Mouse (Mus musculus): ENCODE data around the gene Gm26897. TPM values are rescaled to one million over a fixed set of nuclear protein-coding genes. Genes with fewer than 3 reads are reported as not detected.

Gene Gm26897
- polyA plus RNA-seq, 1 experiment from 2014 or later = not detected

DNA sequence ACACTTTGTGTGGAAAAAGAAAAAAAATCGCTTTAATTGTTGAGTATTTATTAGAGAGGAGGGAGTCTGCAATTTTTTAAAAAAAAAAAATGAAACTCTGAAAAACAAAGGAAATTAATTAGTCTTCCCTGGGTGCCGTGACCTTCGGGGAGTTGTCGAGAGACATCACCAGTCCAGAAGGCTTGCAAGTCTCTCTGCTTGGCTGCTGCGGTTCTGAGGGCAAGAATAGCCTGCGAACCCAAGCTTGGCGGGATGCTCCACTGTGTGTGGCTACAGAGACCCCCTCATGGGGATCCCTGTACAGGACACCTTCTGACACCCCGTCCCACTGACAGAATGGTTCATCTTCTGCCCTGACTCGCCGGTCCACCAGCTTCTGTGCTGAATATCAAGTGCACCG lies 7.6 kb downstream of the Gm26897 start:
- 17% methylated on average over 11 of the region's 11 CpGs for WGBS
- no peak for ATAC-seq (replicated peaks; ENCODE audit: low FRiP score, low read depth)

DNA sequence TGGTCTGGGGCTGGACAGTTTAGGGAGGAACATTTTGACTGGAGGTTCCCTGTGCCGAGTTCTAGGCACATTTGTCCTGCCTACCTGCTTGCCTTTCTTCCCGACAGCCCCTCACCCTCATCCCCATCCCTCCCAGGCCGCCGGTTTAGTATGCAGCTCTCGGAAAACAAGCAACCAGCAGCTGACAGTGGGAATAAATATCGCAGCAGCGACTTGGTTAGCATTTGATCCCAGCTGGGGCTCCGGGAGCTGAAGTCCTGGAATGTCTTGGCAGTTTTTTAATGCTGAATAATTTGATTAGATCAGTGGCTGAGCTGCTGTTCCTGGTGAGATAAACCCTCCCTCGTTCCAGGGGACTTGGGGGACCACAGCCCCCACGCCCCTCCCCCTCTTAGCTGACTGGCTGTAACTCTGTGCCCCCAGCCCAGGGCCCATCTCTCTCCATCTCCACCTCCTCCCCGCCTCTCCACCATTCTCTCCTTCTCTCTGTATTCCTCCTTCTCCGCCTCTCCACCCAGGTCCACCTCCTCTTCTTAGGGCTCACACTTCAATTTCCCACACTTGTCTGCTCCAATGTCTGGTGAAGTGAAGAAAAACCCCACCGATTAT lies 8.7 kb downstream of the Gm26897 start:
- Histone ChIP-seq H3K4me1 (replicated peaks; ENCODE audit: insufficient read depth, low read length) (no peaks in the 10 kb centered on the region), H3K4me3 (replicated peaks; ENCODE audit: low read depth, low read length) (no peak overlapping the region), H3K9ac (ENCODE audit: low read depth, low read length) (no peak overlapping the region), H3K36me3 (ENCODE audit: insufficient read depth, low read length) (no peaks in the 10 kb centered on the region), H3K9me3 (replicated peaks; ENCODE audit: low read length) (no peaks in the 10 kb centered on the region), H3K27ac (no peak overlapping the region), H3K27me3 (ENCODE audit: insufficient read depth, low read length) (peaks cover 13% of the 10 kb centered on the region; the same call in 1 of the 2 replicates), H3K4me2 (ENCODE audit: low read length) (no peak overlapping the region)
- ATAC-seq (replicated peaks; ENCODE audit: low FRiP score, low read depth) (no peak), DNase-seq (ENCODE audit: low spot score) (peak; percentile 69)
- no peak for TF ChIP-seq CTCF (IDR thresholded peaks at IDR 0.05; ENCODE audit: low read depth)
- 17% methylated on average over 13 of the region's 13 CpGs for WGBS

More for the DNA sequence above, 7.6 kb downstream of the Gm26897 start:
- Histone ChIP-seq H3K4me1 (replicated peaks; ENCODE audit: insufficient read depth, low read length) (no peaks in the 10 kb centered on the region), H3K36me3 (ENCODE audit: insufficient read depth, low read length) (no peaks in the 10 kb centered on the region), H3K9ac (ENCODE audit: low read depth, low read length) (no peak overlapping the region), H3K9me3 (replicated peaks; ENCODE audit: low read length) (no peaks in the 10 kb centered on the region), H3K27me3 (ENCODE audit: insufficient read depth, low read length) (peaks cover 13% of the 10 kb centered on the region; the same call in 1 of the 2 replicates), H3K27ac (no peak overlapping the region), H3K4me3 (replicated peaks; ENCODE audit: low read depth, low read length) (no peak overlapping the region), H3K4me2 (ENCODE audit: low read length) (no peak overlapping the region)
- DNase-seq (ENCODE audit: low spot score) = no peak
- no peak for TF ChIP-seq CTCF (IDR thresholded peaks at IDR 0.05; ENCODE audit: low read depth)

DNA sequence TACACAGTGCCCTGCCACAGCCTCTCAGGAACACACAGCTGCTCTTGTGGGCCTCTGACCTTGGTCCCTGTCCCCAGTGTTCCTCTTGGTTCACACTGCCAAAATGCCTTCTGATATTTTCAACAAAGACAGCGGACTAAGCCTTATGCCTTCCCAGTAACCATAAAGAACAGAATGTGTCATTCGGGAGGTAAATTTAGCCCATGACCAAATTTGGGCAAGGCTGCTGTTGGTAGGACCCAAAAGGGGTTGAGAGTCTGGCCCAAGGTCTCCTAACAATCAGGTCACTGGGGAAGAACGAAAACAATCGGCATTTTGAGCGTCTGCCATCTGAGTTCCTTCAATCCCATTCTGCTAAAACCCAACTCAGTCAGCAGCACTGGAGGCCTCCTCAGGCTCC lies 15.9 kb downstream of the Gm26897 start:
- H3K4me2 ChIP-seq (ENCODE audit: low read length) = no peak overlapping the region
- no peak for TF ChIP-seq CTCF (IDR thresholded peaks at IDR 0.05; ENCODE audit: low read depth)
- DNase-seq (ENCODE audit: low spot score) (no peak), ATAC-seq (replicated peaks; ENCODE audit: low FRiP score, low read depth) (no peak)
- H3K9ac ChIP-seq (ENCODE audit: low read depth, low read length) = no peak overlapping the region
- no peak overlapping the region for H3K4me3 ChIP-seq (replicated peaks; ENCODE audit: low read depth, low read length)
- 0 out of 2 replicates have a peak, but pooled peaks cover 3% of the 10 kb centered on the region for H3K4me1 ChIP-seq (replicated peaks; ENCODE audit: insufficient read depth, low read length)
- no peaks in the 10 kb centered on the region for H3K36me3 ChIP-seq (ENCODE audit: insufficient read depth, low read length)
- H3K27ac ChIP-seq = no peak overlapping the region
- WGBS = 82% methylated on average over 5 of the region's 5 CpGs
- no peaks in the 10 kb centered on the region for H3K9me3 ChIP-seq (replicated peaks; ENCODE audit: low read length)
- no peaks in the 10 kb centered on the region for H3K27me3 ChIP-seq (ENCODE audit: insufficient read depth, low read length)

GRCm38 (mm10) chr5:111750092-111750491 lies 16.4 kb downstream of the Gm26897 start:
- H3K36me3 ChIP-seq (ENCODE audit: insufficient read depth, low read length) = no peaks in the 10 kb centered on the region
- H3K9ac ChIP-seq (ENCODE audit: low read depth, low read length) = no peak overlapping the region
- ATAC-seq (replicated peaks; ENCODE audit: low FRiP score, low read depth) (no peak), DNase-seq (ENCODE audit: low spot score) (no peak)
- no peak overlapping the region for H3K4me3 ChIP-seq (replicated peaks; ENCODE audit: low read depth, low read length)
- H3K4me1 ChIP-seq (replicated peaks; ENCODE audit: insufficient read depth, low read length) = 0 out of 2 replicates have a peak, but pooled peaks cover 4% of the 10 kb centered on the region
- no peak overlapping the region for H3K27ac ChIP-seq
- 86% methylated on average over 13 of the region's 13 CpGs for WGBS
- H3K27me3 ChIP-seq (ENCODE audit: insufficient read depth, low read length) = no peaks in the 10 kb centered on the region
- TF ChIP-seq CTCF (IDR thresholded peaks at IDR 0.05; ENCODE audit: low read depth) = no peak
- H3K4me2 ChIP-seq (ENCODE audit: low read length) = no peak overlapping the region
- H3K9me3 ChIP-seq (replicated peaks; ENCODE audit: low read length) = no peaks in the 10 kb centered on the region

DNA sequence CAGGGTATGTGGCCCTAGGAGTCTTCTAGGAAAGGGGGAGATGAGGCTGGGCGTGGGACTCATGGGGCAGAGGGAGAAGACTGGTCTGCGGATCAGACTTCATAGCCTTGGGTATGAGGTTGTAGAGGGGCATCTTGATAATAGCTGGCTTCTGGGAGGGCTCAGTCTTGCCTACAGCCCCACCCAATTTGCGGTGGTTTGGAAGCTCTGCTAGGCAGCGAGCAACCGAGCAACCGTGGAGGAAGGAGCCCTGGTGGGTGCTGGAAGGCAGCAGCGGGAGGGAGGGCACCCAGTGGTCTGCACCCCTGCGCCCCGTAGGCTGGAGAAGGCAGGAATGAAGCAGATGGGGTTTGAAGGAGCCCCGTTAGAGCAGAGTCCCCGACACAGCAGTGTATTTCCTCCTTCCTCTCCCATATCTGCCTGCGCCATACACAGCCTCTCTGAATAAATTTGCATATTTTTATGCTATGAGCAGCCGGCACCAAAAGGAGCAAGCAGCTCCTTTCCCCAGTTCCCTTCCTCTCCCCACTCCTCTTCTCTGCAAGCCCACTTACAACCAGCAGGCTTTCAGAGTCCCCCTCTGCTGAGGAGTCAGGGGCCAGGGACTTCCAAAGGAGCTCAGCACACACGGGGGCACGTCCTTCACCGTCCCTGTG lies 20.9 kb downstream of the Gm26897 start:
- no peak overlapping the region for H3K4me3 ChIP-seq (replicated peaks; ENCODE audit: low read depth, low read length)
- H3K27me3 ChIP-seq (ENCODE audit: insufficient read depth, low read length) = no peaks in the 10 kb centered on the region
- H3K27ac ChIP-seq = no peak overlapping the region
- no peak for ATAC-seq (replicated peaks; ENCODE audit: low FRiP score, low read depth)
- WGBS = 43% methylated on average over 16 of the region's 16 CpGs
- peak; percentile 8 for DNase-seq (ENCODE audit: low spot score)
- no peak for TF ChIP-seq CTCF (IDR thresholded peaks at IDR 0.05; ENCODE audit: low read depth)
- 0 out of 2 replicates have a peak, but pooled peaks cover 4% of the 10 kb centered on the region for H3K4me1 ChIP-seq (replicated peaks; ENCODE audit: insufficient read depth, low read length)
- no peaks in the 10 kb centered on the region for H3K9me3 ChIP-seq (replicated peaks; ENCODE audit: low read length)
- H3K9ac ChIP-seq (ENCODE audit: low read depth, low read length) = no peak overlapping the region
- no peaks in the 10 kb centered on the region for H3K36me3 ChIP-seq (ENCODE audit: insufficient read depth, low read length)
- peak overlapping the region; percentile 39 for H3K4me2 ChIP-seq (ENCODE audit: low read length)

DNA sequence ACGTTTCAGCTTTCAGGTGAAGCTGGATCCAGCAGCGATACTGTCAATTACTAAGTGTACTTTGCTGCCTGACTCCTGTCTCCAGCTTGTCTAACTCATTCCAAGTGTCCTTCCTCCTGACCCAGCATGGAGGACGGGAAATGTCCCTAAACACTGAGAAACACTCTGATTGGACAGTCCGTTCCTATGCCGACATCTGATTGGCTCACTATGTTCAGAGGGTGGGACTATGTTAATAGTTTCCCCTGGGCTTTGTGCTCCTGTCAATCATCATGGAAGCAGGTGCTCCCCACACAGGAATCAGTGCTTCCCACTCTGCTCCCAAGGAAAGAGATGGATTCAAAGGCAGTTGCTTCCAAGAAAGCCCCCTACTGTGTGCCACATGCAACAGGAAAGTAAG lies 21.6 kb downstream of the Gm26897 start:
- Histone ChIP-seq H3K36me3 (ENCODE audit: insufficient read depth, low read length) (no peaks in the 10 kb centered on the region), H3K9me3 (replicated peaks; ENCODE audit: low read length) (no peaks in the 10 kb centered on the region), H3K9ac (ENCODE audit: low read depth, low read length) (no peak overlapping the region), H3K4me3 (replicated peaks; ENCODE audit: low read depth, low read length) (no peak overlapping the region), H3K4me2 (ENCODE audit: low read length) (no peak overlapping the region), H3K4me1 (replicated peaks; ENCODE audit: insufficient read depth, low read length) (0 out of 2 replicates have a peak, but pooled peaks cover 4% of the 10 kb centered on the region), H3K27me3 (ENCODE audit: insufficient read depth, low read length) (no peaks in the 10 kb centered on the region), H3K27ac (no peak overlapping the region)
- TF ChIP-seq CTCF (IDR thresholded peaks at IDR 0.05; ENCODE audit: low read depth) = no peak
- peak; percentile 65 for DNase-seq (ENCODE audit: low spot score)
- WGBS = 18% methylated on average over 5 of the region's 5 CpGs
- ATAC-seq (replicated peaks; ENCODE audit: low FRiP score, low read depth) = peak; percentile 66; the same call in 1 of the 2 replicates
